Mouse (Mus musculus): ENCODE measurements around the gene Prss22. TPM values are rescaled to one million over a fixed set of nuclear protein-coding genes. Genes with fewer than 3 reads are reported as not detected.
A peak's percentile ranks its signal among the peaks of the same experiment; 100 is the strongest.

Prss22 gene
- not detected for total RNA-seq (2021)

DNA sequence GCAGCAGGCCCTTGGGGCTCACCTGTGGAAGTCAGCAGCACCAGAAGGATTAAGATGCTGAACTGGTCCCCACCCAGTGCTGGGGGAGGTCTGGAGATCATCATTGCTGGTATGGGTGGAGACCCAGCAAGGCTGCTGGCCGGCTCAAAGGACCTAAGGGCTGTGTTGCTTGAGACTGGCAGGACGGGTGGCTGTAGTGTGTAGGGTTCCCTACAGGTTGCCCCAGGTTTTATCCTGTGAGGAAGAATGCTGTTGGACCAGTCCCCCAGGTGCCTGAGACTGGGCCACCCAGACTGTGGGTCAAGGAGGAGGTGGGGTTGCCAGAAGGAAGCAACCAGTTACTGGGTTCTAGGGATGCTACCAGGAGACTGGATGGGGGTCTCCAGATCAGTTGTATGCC is at the start of gene Prss22:
Prss22 (minus strand) TSS at position 200 of the 400 bp plus-strand sequence.
- DNase-seq: no peak
- intact Hi-C loops (cut with DNase I): no loop called here

- intact Hi-C loops (cut with DNase I): no loop called here
Measured at GRCm38 (mm10) chr17:24046026-24046425, 48.1 kb upstream of the Prss22 start.

GRCm38 (mm10) chr17:24045608-24046007 is 47.7 kb upstream of the Prss22 start:
- intact Hi-C loops (cut with DNase I): no loop called here
- no peak for DNase-seq

More at GRCm38 (mm10) chr17:24046026-24046425, 48.1 kb upstream of the Prss22 start:
- DNase-seq: no peak

GRCm38 (mm10) chr17:24044482-24044881 is 46.6 kb upstream of the Prss22 start:
- intact Hi-C loops (cut with DNase I): no loop called here
- DNase-seq: no peak

DNA sequence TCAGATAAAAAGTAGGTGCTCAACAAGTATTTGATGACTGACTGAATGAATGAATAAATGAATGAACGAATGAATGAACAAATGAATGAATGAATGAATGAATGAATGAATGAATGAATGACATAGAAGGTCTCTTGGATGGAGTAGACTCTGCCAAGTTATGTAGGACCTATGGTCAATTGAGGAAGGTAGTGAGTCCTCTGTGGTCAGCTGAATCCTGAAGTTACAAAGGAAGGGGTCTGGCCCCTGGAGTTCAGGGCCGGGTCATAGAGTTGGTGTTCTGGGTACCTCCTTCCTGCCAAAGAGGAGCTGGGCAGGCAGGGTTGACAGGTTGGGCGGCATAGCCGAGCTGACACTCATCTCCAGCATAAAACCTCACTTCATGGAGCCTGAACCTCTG is 39.9 kb upstream of the Prss22 start, which contains the start of gene Prss27:
Prss27 (plus strand) TSS at position 301 of the 400 bp plus-strand sequence.
- DNase-seq: no peak
- intact Hi-C loops (cut with DNase I): no loop called here

- intact Hi-C loops (cut with DNase I): no loop called here
- DNase-seq: no peak
Measured at GRCm38 (mm10) chr17:24037360-24037759, 39.5 kb upstream of the Prss22 start.

- DNase-seq: no peak
- intact Hi-C loops (cut with DNase I): no loop called here
Measured at GRCm38 (mm10) chr17:24036954-24037353, 39.1 kb upstream of the Prss22 start.

DNA sequence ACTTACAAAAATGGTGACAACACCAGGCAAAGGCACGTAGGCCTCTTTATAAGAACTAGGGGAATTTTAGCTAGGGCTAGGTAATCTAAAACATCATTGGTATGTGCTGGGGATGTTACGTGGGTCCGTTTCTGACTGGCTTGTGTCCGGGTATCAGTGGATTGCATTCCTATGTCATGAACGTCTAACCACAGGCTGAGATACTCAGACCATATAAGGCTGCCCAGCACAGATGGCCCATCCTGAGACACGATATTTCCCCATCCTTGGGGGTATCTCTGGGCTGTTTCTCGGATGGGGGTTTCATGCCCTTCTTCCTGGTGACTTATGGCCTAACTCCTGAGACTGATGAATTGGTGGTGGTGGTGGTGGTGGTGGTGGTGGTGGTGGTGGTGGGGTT is 37.2 kb upstream of the Prss22 start:
- intact Hi-C loops (cut with DNase I): no loop called here
- no peak for DNase-seq

- no peak for DNase-seq
- intact Hi-C loops (cut with DNase I): no loop called here
Measured at GRCm38 (mm10) chr17:24030551-24030950, 32.7 kb upstream of the Prss22 start.

- DNase-seq: no peak
- intact Hi-C loops (cut with DNase I): no loop called here
Measured at GRCm38 (mm10) chr17:24029477-24029876, 31.6 kb upstream of the Prss22 start.

DNA sequence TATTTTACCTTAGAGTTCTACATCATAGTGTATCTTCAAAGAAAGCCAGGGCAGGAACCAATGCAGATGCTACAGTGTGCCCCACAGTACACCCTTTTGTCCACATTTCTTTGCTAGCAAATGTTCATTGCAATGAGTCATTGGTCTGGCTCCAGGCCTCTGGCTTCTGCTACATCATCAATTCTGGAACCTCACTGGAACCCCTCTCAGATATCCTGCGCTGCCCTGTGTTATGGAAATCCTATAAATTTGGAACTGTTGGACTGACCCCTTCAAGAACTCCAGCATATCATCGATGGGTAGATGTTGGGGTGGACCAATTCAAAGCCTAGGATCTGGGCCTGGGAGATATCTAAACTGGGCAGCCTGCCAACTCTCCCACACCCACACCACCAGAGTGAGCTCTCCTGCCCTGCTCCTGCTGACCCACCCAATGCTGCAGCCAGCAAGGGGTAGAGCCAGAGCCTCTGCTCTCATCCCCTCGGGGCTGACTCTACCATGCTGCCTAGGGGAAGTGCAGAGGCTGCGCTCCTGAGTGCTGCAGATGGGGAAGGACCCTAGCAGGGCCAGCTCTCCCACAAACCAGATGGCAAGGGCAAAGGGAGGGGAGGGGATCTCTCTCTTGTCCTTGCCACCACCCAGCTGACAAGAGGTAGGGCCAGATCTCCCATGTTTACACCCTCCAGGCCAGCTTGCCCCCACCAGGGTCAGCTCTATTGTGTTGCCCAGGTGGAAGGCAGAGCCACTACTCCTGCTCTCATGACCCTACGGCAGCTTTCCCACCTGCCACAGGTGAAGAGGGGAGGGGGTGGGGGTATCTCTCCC is 23.7 kb upstream of the Prss22 start:
- DNase-seq: peak; percentile 14 to 16
- intact Hi-C loops (cut with DNase I): no loop called here

- intact Hi-C loops (cut with DNase I): no loop called here
- no peak for DNase-seq
Measured at GRCm38 (mm10) chr17:24020696-24021095, 22.8 kb upstream of the Prss22 start.

DNA sequence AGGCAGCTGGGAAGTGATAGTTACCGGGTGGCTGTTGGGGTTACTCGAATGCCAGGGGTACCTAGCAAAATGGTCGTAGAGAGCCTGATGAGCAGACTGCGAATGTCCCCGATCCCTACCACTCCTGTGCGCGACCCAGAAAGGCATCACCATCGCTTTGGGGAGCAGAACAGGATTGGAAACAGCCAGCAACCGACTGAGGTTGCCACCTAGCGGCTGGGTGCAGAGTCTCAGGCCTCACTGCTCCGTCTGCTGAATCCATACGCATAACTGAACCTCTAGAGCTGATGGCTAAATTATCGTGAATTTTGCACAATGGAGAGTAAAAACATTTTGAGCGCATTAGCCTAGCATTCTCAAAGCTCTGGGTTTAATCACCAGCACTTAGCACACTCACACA is 17.8 kb upstream of the Prss22 start:
- DNase-seq: peak in 1 of 2 experiments; percentile 28
- intact Hi-C loops (cut with DNase I): loop anchor here (5.0 kb wide), 1 partner anchor 48 kb away; no protein-coding TSS in a partner anchor

DNA sequence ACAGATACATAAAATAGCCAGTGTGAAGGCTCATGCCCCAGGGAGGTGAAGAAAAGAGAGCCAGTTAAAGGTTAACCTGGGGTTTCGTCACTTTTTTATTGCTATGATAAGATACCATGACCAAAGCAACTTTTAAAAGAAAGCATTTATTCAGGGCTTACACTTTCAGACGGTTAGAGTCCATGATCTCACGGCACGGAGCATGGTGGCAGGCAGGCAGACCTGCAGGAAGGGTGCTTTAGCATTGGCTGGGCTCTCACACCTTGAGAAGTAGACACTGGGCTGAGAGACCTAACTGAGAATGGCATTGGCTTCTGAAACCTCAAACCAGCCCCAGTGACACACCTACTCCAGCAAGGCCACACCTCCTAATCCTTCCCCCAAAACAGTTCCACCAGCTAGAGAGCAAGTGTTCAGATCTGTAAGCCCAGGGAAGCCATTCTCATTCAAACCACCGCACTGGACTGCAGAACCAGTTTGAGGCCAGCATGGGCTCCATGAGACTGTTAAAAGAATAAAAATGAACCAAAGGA is 16.6 kb upstream of the Prss22 start:
- intact Hi-C loops (cut with DNase I): no loop called here
- DNase-seq: no peak

- no peak for DNase-seq
- intact Hi-C loops (cut with DNase I): no loop called here
Measured at GRCm38 (mm10) chr17:24012921-24013320, 15.0 kb upstream of the Prss22 start.

DNA sequence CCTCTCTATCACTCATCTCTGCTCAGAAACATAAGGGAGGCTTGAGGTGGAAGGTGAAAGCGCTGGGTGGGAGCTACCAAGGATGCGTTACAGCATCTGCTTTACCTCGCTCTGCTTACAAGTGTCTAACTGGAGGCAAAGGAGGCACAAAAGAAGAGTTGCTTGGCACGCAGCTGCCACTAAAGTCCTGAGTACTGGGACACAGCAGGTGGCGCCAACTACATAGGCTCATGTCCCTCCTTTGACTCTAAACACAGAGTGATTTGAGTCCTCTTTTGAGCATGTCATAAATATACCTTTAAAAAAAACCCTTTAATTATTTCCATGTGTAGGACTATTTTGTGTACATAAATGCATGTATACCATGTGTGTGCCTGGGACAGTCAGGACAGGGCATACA is 11.7 kb upstream of the Prss22 start:
- no peak for DNase-seq
- intact Hi-C loops (cut with DNase I): no loop called here

GRCm38 (mm10) chr17:24008105-24008504 is 10.2 kb upstream of the Prss22 start:
- no peak for DNase-seq
- intact Hi-C loops (cut with DNase I): no loop called here

GRCm38 (mm10) chr17:24007391-24007790 is 9.5 kb upstream of the Prss22 start:
- DNase-seq: no peak
- intact Hi-C loops (cut with DNase I): no loop called here

- intact Hi-C loops (cut with DNase I): no loop called here
- DNase-seq: no peak
Measured at GRCm38 (mm10) chr17:24006930-24007329, 9.0 kb upstream of the Prss22 start.

GRCm38 (mm10) chr17:24005049-24005448 is 7.1 kb upstream of the Prss22 start:
- intact Hi-C loops (cut with DNase I): no loop called here
- DNase-seq: no peak

DNA sequence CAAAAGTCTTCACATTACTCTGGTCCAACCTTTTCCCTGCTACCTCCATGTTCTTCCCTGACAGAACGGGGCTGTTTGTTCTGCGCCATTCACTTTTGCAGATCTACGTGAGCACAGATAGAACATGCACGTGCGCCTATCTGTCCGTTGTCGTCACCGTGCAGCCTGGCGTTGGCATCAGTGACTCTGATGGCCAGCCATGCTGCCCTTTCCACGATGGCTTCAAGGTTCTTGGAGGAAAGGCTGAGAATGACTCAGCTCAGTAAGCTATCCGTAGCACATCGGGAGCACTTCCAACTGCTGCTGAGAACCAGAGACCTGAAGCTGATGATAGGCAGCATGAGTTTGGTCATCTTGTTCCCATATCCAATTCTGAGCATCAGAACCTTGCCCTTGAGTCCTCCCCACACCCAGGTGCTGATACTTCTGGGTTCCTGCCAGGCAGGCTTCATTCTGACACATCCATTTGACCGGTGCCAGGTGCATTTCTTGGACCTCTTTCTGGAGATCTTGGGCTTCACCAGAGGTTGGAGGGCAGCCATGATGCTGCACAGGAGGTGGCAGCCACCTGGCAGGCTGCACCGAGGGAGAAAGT is 6.3 kb upstream of the Prss22 start:
- DNase-seq: no peak
- intact Hi-C loops (cut with DNase I): no loop called here

- DNase-seq: peak; percentile 63 to 73
- intact Hi-C loops (cut with DNase I): no loop called here
Measured at GRCm38 (mm10) chr17:24000404-24000803, 2.5 kb upstream of the Prss22 start.

Measured in heart, postnatal 36 days (tissue).